Mouse (Mus musculus) limb, embryonic 13.5 days (tissue): ENCODE results near the gene Syngap1. TPM values are rescaled to one million over a fixed set of nuclear protein-coding genes. Genes with fewer than 3 reads are reported as not detected.

Experiments
- ATAC-seq: fragments of 200-750 bp; cut with Nextera tagmentation; 2 replicates; pipeline ENCODE4 v1.8.0; 2017; ENCODE audit warnings: low read depth, moderate number of reproducible peaks, moderate TSS enrichment; ENCODE audit not compliant: low FRiP score
- H3K27ac ChIP-seq: fragments of 300-500 bp; sonication (generic); 2 replicates; pipeline ENCODE4 v1.5.1; 2015; ENCODE audit warnings: inconsistent platforms, mild to moderate bottlenecking, moderate library complexity
- H3K27me3 ChIP-seq: fragments of 300-500 bp; sonication (generic); 2 replicates; pipeline ENCODE4 v1.6.1; 2015; ENCODE audit warnings: mild to moderate bottlenecking, inconsistent platforms
- H3K36me3 ChIP-seq: fragments of 300-500 bp; sonication (generic); 2 replicates; pipeline ENCODE4 v1.6.1; 2015; ENCODE audit warnings: inconsistent platforms, mild to moderate bottlenecking, moderate library complexity
- H3K4me1 ChIP-seq: fragments of 300-500 bp; sonication (generic); 2 replicates; pipeline ENCODE4 v1.6.1; 2015; ENCODE audit warnings: inconsistent platforms
- H3K4me2 ChIP-seq: fragments of 300-500 bp; sonication (generic); replicated peaks from 2 replicates; pipeline ENCODE4 v1.6.1; 2015; ENCODE audit warnings: inconsistent platforms, mild to moderate bottlenecking, moderate library complexity
- H3K4me3 ChIP-seq: fragments of 300-500 bp; sonication (generic); 2 replicates; pipeline ENCODE4 v1.5.1; 2015; ENCODE audit warnings: moderate library complexity, mild to moderate bottlenecking, inconsistent platforms
- H3K9ac ChIP-seq: fragments of 300-500 bp; sonication (generic); 2 replicates; pipeline ENCODE4 v1.6.1; 2015; ENCODE audit warnings: mild to moderate bottlenecking, inconsistent platforms
- H3K9me3 ChIP-seq: fragments of 300-500 bp; sonication (generic); 2 replicates; pipeline ENCODE4 v1.6.1; 2016; ENCODE audit warnings: inconsistent platforms
- WGBS: fragments of 180-500 bp; shearing (Covaris S2); methylation state at CpG from one replicate; pipeline ENCODE4 v1.1.7; 2015; 5-methylcytosine and 5-hydroxymethylcytosine counted together
- polyA plus RNA-seq: library from polyadenylated mRNA; unstranded; fragments of >200 nt; fragmentation: Nextera tagmentation; extraction: Ambion mirVana; gene quantifications from 2 replicates; pipeline ENCODE4 v1.2.1, GENCODE M21; 2015

The Syngap1 gene
- polyA plus RNA-seq, 1 experiment from 2014 or later: 3.6 TPM

- Histone ChIP-seq H3K4me3 (peak overlapping the region; percentile 67), H3K9me3 (no peaks in the 10 kb centered on the region), H3K4me2 (peak overlapping the region; percentile 99), H3K27me3 (no peaks in the 10 kb centered on the region), H3K27ac (peak overlapping the region; percentile 88; the same call in 1 of the 2 replicates), H3K9ac (peak overlapping the region; percentile 87), H3K36me3 (peaks cover 35% of the 10 kb centered on the region), H3K4me1 (peaks cover 54% of the 10 kb centered on the region)
- 54% methylated on average over 16 of the region's 16 CpGs for WGBS
- no peak for ATAC-seq
These were observed 3.0 kb upstream of the Syngap1 start for GRCm38 (mm10) chr17:26937883-26938695.

GRCm38 (mm10) chr17:26938731-26939130 lies 2.3 kb upstream of the Syngap1 start:
- Histone ChIP-seq H3K9ac (peak overlapping the region; percentile 87), H3K27me3 (no peaks in the 10 kb centered on the region), H3K4me1 (peaks cover 49% of the 10 kb centered on the region), H3K4me3 (peak overlapping the region; percentile 67), H3K9me3 (no peaks in the 10 kb centered on the region), H3K27ac (peak overlapping the region; percentile 88), H3K4me2 (peak overlapping the region; percentile 99), H3K36me3 (peaks cover 35% of the 10 kb centered on the region)
- ATAC-seq: no peak
- under 1% methylated on average over 22 of the region's 22 CpGs for WGBS

GRCm38 (mm10) chr17:26939178-26939972 lies 1.7 kb upstream of the Syngap1 start, which contains the start of gene Cuta:
TSS of gene Cuta (minus strand) at chr17:26939569.
- peak within 1 kb of the TSS; percentile 87 for H3K9ac ChIP-seq
- H3K36me3 ChIP-seq: peaks cover 31% of the 10 kb centered on the region
- peak within 1 kb of the TSS; percentile 67 for H3K4me3 ChIP-seq
- peak; percentile 96 for ATAC-seq
- H3K27ac ChIP-seq: peak within 1 kb of the TSS; percentile 95
- WGBS: under 1% methylated on average over 69 of the region's 70 CpGs
- peak within 1 kb of the TSS; percentile 99 for H3K4me2 ChIP-seq
- no peaks in the 10 kb centered on the region for H3K27me3 ChIP-seq
- no peaks in the 10 kb centered on the region for H3K9me3 ChIP-seq
- H3K4me1 ChIP-seq: peaks cover 43% of the 10 kb centered on the region

GRCm38 (mm10) chr17:26939973-26940300 lies 1.1 kb upstream of the Syngap1 start:
- Histone ChIP-seq H3K27ac (peak overlapping the region; percentile 95), H3K36me3 (peaks cover 26% of the 10 kb centered on the region), H3K4me2 (peak overlapping the region; percentile 99), H3K27me3 (no peaks in the 10 kb centered on the region), H3K9ac (peak overlapping the region; percentile 82), H3K4me1 (peaks cover 39% of the 10 kb centered on the region), H3K4me3 (peak overlapping the region; percentile 67), H3K9me3 (no peaks in the 10 kb centered on the region)
- WGBS: 0% methylated on average over 3 of the region's 3 CpGs
- ATAC-seq: no peak

GRCm38 (mm10) chr17:26941841-26942570 lies 953 bp downstream of the Syngap1 start:
- WGBS: 8% methylated on average over 4 of the region's 4 CpGs
- Histone ChIP-seq H3K27ac (peak overlapping the region; percentile 70; the same call in 1 of the 2 replicates), H3K4me1 (peaks cover 56% of the 10 kb centered on the region), H3K9ac (peak overlapping the region; percentile 72), H3K9me3 (no peaks in the 10 kb centered on the region), H3K4me2 (peak overlapping the region; percentile 99), H3K4me3 (peak overlapping the region; percentile 49), H3K27me3 (no peaks in the 10 kb centered on the region), H3K36me3 (peaks cover 5% of the 10 kb centered on the region)
- ATAC-seq: no peak

GRCm38 (mm10) chr17:26945824-26946495 lies 4.9 kb downstream of the Syngap1 start:
- Histone ChIP-seq H3K9me3 (no peaks in the 10 kb centered on the region), H3K9ac (peak overlapping the region; percentile 75), H3K27me3 (no peaks in the 10 kb centered on the region), H3K4me3 (peak overlapping the region; percentile 50), H3K4me1 (peaks cover 58% of the 10 kb centered on the region), H3K4me2 (peak overlapping the region; percentile 85), H3K27ac (peak overlapping the region; percentile 72), H3K36me3 (no peaks in the 10 kb centered on the region)
- 23% methylated on average over 13 of the region's 13 CpGs for WGBS
- no peak for ATAC-seq

GRCm38 (mm10) chr17:26946567-26946966 lies 5.5 kb downstream of the Syngap1 start:
- Histone ChIP-seq H3K9ac (peak overlapping the region; percentile 75), H3K36me3 (no peaks in the 10 kb centered on the region), H3K4me3 (peak overlapping the region; percentile 50), H3K27ac (peak overlapping the region; percentile 72), H3K9me3 (no peaks in the 10 kb centered on the region), H3K4me1 (peaks cover 64% of the 10 kb centered on the region), H3K27me3 (no peaks in the 10 kb centered on the region), H3K4me2 (peak overlapping the region; percentile 85)
- under 1% methylated on average over 37 of the region's 37 CpGs for WGBS
- peak; percentile 16; the same call in 1 of the 2 replicates for ATAC-seq

GRCm38 (mm10) chr17:26947231-26948100 lies 6.4 kb downstream of the Syngap1 start:
- Histone ChIP-seq H3K27me3 (no peaks in the 10 kb centered on the region), H3K9ac (peak overlapping the region; percentile 75), H3K4me2 (peak overlapping the region; percentile 85), H3K4me1 (peaks cover 67% of the 10 kb centered on the region), H3K9me3 (no peaks in the 10 kb centered on the region), H3K4me3 (peak overlapping the region; percentile 50; the same call in 1 of the 2 replicates), H3K27ac (peak overlapping the region; percentile 72; the same call in 1 of the 2 replicates), H3K36me3 (no peaks in the 10 kb centered on the region)
- 52% methylated on average over 12 of the region's 12 CpGs for WGBS
- ATAC-seq: no peak

- Histone ChIP-seq H3K4me1 (peaks cover 72% of the 10 kb centered on the region), H3K36me3 (no peaks in the 10 kb centered on the region), H3K9me3 (no peaks in the 10 kb centered on the region), H3K27ac (peak overlapping the region; percentile 69; the same call in 1 of the 2 replicates), H3K9ac (peak overlapping the region; percentile 80), H3K27me3 (no peaks in the 10 kb centered on the region), H3K4me2 (peak overlapping the region; percentile 90), H3K4me3 (peak overlapping the region; percentile 72)
- no peak for ATAC-seq
- WGBS: 1% methylated on average over 30 of the region's 87 CpGs
These were observed 7.4 kb downstream of the Syngap1 start for GRCm38 (mm10) chr17:26948316-26949050.

GRCm38 (mm10) chr17:26949051-26949577 lies 8.1 kb downstream of the Syngap1 start:
- H3K27ac ChIP-seq: peak overlapping the region; percentile 69
- H3K4me1 ChIP-seq: peaks cover 78% of the 10 kb centered on the region
- 5% methylated on average over 13 of the region's 14 CpGs for WGBS
- H3K4me2 ChIP-seq: peak overlapping the region; percentile 90
- peak overlapping the region; percentile 72 for H3K4me3 ChIP-seq
- no peaks in the 10 kb centered on the region for H3K36me3 ChIP-seq
- no peaks in the 10 kb centered on the region for H3K9me3 ChIP-seq
- no peaks in the 10 kb centered on the region for H3K27me3 ChIP-seq
- 0 out of 2 replicates have a peak, but pooled peaks have one; percentile 10 for ATAC-seq
- peak overlapping the region; percentile 80 for H3K9ac ChIP-seq
